Mouse (Mus musculus) embryonic facial prominence, embryonic 11.5 days (tissue): ENCODE measurements at regions not wholly inside any gene's neighbourhood (a gene's known extent, or its start where the extent isn't known, plus 50 kb on each side); places are given as distances from the start of the nearest gene placed in this dataset.

Experiments used
- ATAC-seq: fragments of 200-750 bp; cut with Nextera tagmentation; replicated peaks from 2 replicates; pipeline ENCODE4 v1.8.0; 2017; ENCODE audit warnings: low read depth; ENCODE audit not compliant: insufficient number of reproducible peaks, low FRiP score, low TSS enrichment
- DNase-seq: peaks from one replicate; pipeline ENCODE4 v3.0.0-alpha.2; 2015; ENCODE audit warnings: low spot score
- H3K27ac ChIP-seq: fragments of 300-500 bp; sonication (generic); replicated peaks from 2 replicates; pipeline ENCODE4 v1.5.1; 2014; ENCODE audit warnings: mild to moderate bottlenecking, low read depth, low read length, control low read depth
- H3K27me3 ChIP-seq: fragments of 300-500 bp; sonication (generic); 2 replicates; pipeline ENCODE4 v1.6.1; 2014; ENCODE audit warnings: mild to moderate bottlenecking, low read length, moderate library complexity, mixed read lengths; ENCODE audit not compliant: control insufficient read depth, insufficient read depth
- H3K36me3 ChIP-seq: fragments of 300-500 bp; sonication (generic); replicated peaks from 2 replicates; pipeline ENCODE4 v1.6.1; 2014; ENCODE audit warnings: low read depth, mild to moderate bottlenecking, low read length, moderate library complexity, mixed read lengths; ENCODE audit not compliant: control insufficient read depth, insufficient read depth
- H3K4me1 ChIP-seq: fragments of 300-500 bp; sonication (generic); 2 replicates; pipeline ENCODE4 v1.6.1; 2014; ENCODE audit warnings: low read length, mixed read lengths; ENCODE audit not compliant: control insufficient read depth, insufficient read depth
- H3K4me2 ChIP-seq: fragments of 300-500 bp; sonication (generic); 2 replicates; pipeline ENCODE4 v1.6.1; 2014; ENCODE audit warnings: low read depth, mild to moderate bottlenecking, control low read depth, low read length, moderate library complexity
- H3K4me3 ChIP-seq: fragments of 300-500 bp; sonication (generic); 2 replicates; pipeline ENCODE4 v1.5.1; 2014; ENCODE audit warnings: low read depth, low read length, control low read depth
- H3K9ac ChIP-seq: fragments of 300-500 bp; sonication (generic); replicated peaks from 2 replicates; pipeline ENCODE4 v1.6.1; 2014; ENCODE audit warnings: mild to moderate bottlenecking, control low read depth, low read length
- H3K9me3 ChIP-seq: fragments of 300-500 bp; sonication (generic); replicated peaks from 2 replicates; pipeline ENCODE4 v1.6.1; 2016; ENCODE audit warnings: mild to moderate bottlenecking, low read length, inconsistent platforms, mixed read lengths; ENCODE audit not compliant: control insufficient read depth
- WGBS: fragments of 180-500 bp; shearing (Covaris S2); extraction: QIAGEN DNeasy Blood & Tissue Kit; methylation state at CpG from one replicate; pipeline ENCODE4 v1.1.7; 2014; 5-methylcytosine and 5-hydroxymethylcytosine counted together

- ATAC-seq (no peak), DNase-seq (peak; percentile 46)
- Histone ChIP-seq H3K27me3 (no peaks in the 10 kb centered on the region), H3K4me3 (no peak overlapping the region), H3K9me3 (no peaks in the 10 kb centered on the region), H3K4me2 (no peak overlapping the region), H3K27ac (no peak overlapping the region), H3K36me3 (no peaks in the 10 kb centered on the region), H3K9ac (no peak overlapping the region), H3K4me1 (peaks cover 3% of the 10 kb centered on the region; the same call in 1 of the 2 replicates)
- 70% methylated on average over 9 of the region's 9 CpGs for WGBS
Measured at GRCm38 (mm10) chr5:4526042-4526815, 231.6 kb downstream of the Fzd1 start.

- no peaks in the 10 kb centered on the region for H3K27me3 ChIP-seq
- no peaks in the 10 kb centered on the region for H3K4me1 ChIP-seq
- ATAC-seq: no peak
- H3K9me3 ChIP-seq: no peaks in the 10 kb centered on the region
- H3K4me2 ChIP-seq: no peak overlapping the region
- no peaks in the 10 kb centered on the region for H3K36me3 ChIP-seq
- DNase-seq: no peak
- no peak overlapping the region for H3K4me3 ChIP-seq
- no peak overlapping the region for H3K27ac ChIP-seq
- WGBS: 91% methylated on average over 3 of the region's 3 CpGs
- H3K9ac ChIP-seq: no peak overlapping the region
Measured at GRCm38 (mm10) chr5:4500599-4500998, 257.2 kb downstream of the Fzd1 start.

- H3K27me3 ChIP-seq: no peaks in the 10 kb centered on the region
- H3K4me3 ChIP-seq: no peak overlapping the region
- no peaks in the 10 kb centered on the region for H3K4me1 ChIP-seq
- no peak overlapping the region for H3K4me2 ChIP-seq
- DNase-seq (no peak), ATAC-seq (no peak)
- no peaks in the 10 kb centered on the region for H3K9me3 ChIP-seq
- WGBS: 34% methylated on average over 4 of the region's 4 CpGs
- H3K27ac ChIP-seq: no peak overlapping the region
- H3K9ac ChIP-seq: no peak overlapping the region
- H3K36me3 ChIP-seq: no peaks in the 10 kb centered on the region
Measured at GRCm38 (mm10) chr5:4499036-4499435, 258.8 kb downstream of the Fzd1 start.

GRCm38 (mm10) chr5:4498425-4498824 lies 259.4 kb downstream of the Fzd1 start:
- Histone ChIP-seq H3K4me3 (no peak overlapping the region), H3K27ac (no peak overlapping the region)
- 75% methylated on average over 3 of the region's 3 CpGs for WGBS

GRCm38 (mm10) chr5:4496907-4497200 lies 261.0 kb downstream of the Fzd1 start:
- ATAC-seq: no peak
- H3K36me3 ChIP-seq: no peaks in the 10 kb centered on the region
- peak; percentile 32 for DNase-seq
- peak overlapping the region; percentile 32; the same call in 1 of the 2 replicates for H3K9ac ChIP-seq
- no peaks in the 10 kb centered on the region for H3K9me3 ChIP-seq
- H3K4me3 ChIP-seq: no peak overlapping the region
- no peak overlapping the region for H3K27ac ChIP-seq
- H3K27me3 ChIP-seq: no peaks in the 10 kb centered on the region
- WGBS: 15% methylated on average over 3 of the region's 3 CpGs
- no peak overlapping the region; the same call in 1 of the 2 replicates for H3K4me2 ChIP-seq
- H3K4me1 ChIP-seq: no peaks in the 10 kb centered on the region

More at GRCm38 (mm10) chr5:4498425-4498824, 259.4 kb downstream of the Fzd1 start:
- no peaks in the 10 kb centered on the region for H3K4me1 ChIP-seq
- no peaks in the 10 kb centered on the region for H3K9me3 ChIP-seq
- H3K36me3 ChIP-seq: no peaks in the 10 kb centered on the region
- DNase-seq (no peak), ATAC-seq (no peak)
- no peaks in the 10 kb centered on the region for H3K27me3 ChIP-seq
- H3K4me2 ChIP-seq: no peak overlapping the region
- H3K9ac ChIP-seq: no peak overlapping the region

DNA sequence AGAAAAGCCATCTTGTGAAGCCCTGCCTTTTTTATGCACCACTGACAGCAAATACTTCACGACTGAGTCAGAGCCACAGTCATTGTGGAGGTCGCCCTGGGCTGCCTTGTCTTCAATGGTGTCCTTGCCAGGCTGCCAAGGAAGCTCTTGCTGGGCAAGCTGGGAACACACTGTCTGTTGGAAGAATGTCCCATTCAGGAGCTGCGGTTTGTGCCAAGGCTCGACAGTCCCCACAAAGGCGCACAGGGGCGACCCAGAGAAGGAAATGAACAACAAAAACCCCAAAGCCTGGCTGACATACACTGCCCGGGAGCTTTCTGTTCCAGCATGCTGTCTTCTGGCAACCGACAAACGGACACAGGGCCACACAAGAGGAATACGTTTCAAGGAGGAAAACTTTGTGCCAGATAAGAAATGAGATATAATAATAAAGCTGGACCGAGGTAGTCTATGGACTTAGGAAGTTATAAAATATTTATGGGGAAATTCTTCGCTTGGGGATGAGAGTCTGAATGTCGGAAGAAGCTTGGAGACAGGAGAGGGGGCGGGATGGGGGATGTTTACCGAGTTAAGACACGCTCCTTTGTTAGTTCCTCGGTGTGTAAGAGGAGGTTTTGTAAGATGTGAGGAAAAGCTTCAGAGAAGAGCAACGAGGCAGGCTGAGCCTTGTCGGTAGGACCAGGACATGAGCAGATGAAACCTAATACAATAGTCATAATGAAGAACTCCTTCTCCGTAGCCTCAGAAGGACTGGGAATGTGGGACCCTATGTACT lies 261.5 kb downstream of the Fzd1 start:
- H3K27me3 ChIP-seq: no peaks in the 10 kb centered on the region
- no peaks in the 10 kb centered on the region for H3K36me3 ChIP-seq
- H3K9me3 ChIP-seq: no peaks in the 10 kb centered on the region
- H3K4me2 ChIP-seq: peak overlapping the region; percentile 10; the same call in 1 of the 2 replicates
- H3K4me1 ChIP-seq: no peaks in the 10 kb centered on the region
- WGBS: 24% methylated on average over 20 of the region's 20 CpGs
- no peak overlapping the region for H3K27ac ChIP-seq
- no peak overlapping the region for H3K4me3 ChIP-seq
- peak overlapping the region; percentile 32; the same call in 1 of the 2 replicates for H3K9ac ChIP-seq
- no peak for DNase-seq
- no peak for ATAC-seq

DNA sequence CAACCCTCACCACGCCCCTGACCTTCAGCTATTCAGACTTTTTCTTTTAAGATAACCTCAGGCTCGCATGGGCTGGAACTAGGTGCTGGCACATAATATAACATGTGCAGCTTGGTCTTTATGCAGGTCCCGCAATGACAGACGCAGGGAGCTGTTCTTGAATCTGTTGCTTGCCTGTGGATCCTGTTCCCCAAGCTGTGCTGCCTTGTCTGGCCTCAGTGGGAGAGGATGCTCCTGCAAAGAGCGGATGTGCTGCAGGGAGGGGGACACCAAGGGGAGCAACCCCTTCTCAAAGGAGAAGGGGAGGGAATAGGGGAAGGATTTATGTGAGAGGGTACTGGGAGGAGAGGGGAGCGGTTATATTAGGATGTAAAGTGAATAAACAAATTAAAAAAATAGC lies 262.4 kb downstream of the Fzd1 start:
- no peak overlapping the region for H3K27ac ChIP-seq
- no peak overlapping the region for H3K9ac ChIP-seq

More for the DNA sequence above, 262.4 kb downstream of the Fzd1 start:
- WGBS: 62% methylated on average over 6 of the region's 6 CpGs
- H3K36me3 ChIP-seq: no peaks in the 10 kb centered on the region
- H3K4me1 ChIP-seq: no peaks in the 10 kb centered on the region
- no peak overlapping the region for H3K4me3 ChIP-seq
- no peak for ATAC-seq
- DNase-seq: no peak
- no peak overlapping the region for H3K4me2 ChIP-seq
- H3K27me3 ChIP-seq: no peaks in the 10 kb centered on the region
- H3K9me3 ChIP-seq: no peaks in the 10 kb centered on the region
